Mouse (Mus musculus): ENCODE measurements around the gene Nek6. TPM values are rescaled to one million over a fixed set of nuclear protein-coding genes. Genes with fewer than 3 reads are reported as not detected.

Nek6 gene
- polyA plus RNA-seq, 1 experiment from 2014 or later, result 70.9 TPM

DNA sequence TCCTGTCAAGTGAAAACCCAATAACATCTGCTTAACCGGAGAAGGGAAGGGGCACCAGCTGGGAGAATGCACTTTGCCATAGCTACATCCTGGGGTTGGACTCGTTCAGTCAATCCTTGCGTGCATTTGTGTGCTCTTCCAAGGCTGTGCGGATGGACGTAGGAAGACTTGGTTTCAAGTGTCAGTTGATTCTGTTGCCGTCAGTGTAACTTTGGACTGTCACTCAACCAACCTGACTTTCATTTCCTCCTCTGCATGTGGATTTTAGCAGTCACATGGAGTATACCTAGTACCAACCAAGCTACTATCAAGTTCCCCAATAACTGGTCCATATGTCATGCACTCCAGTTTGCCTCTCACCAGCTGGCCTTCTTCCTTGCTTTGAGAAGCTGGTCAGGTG is 33.5 kb downstream of the Nek6 start:
- 54% methylated on average over 6 of the region's 6 CpGs for WGBS
- no peak for TF ChIP-seq CTCF (IDR thresholded peaks at IDR 0.05; ENCODE audit: low read depth)
- H3K4me1 ChIP-seq (replicated peaks; ENCODE audit: control insufficient read depth, insufficient read depth, low read length), result peaks cover 9% of the 10 kb centered on the region; the same call in 1 of the 2 replicates
- no peak overlapping the region for H3K4me3 ChIP-seq (ENCODE audit: low read depth, low read length)
- H3K4me2 ChIP-seq (replicated peaks; ENCODE audit: low read depth), result no peak overlapping the region
- H3K36me3 ChIP-seq (ENCODE audit: control insufficient read depth, insufficient read depth), result no peaks in the 10 kb centered on the region
- H3K27ac ChIP-seq (ENCODE audit: low read depth, low read length), result no peak overlapping the region
- H3K27me3 ChIP-seq (replicated peaks; ENCODE audit: control insufficient read depth, insufficient read depth, low read length), result no peaks in the 10 kb centered on the region
- ATAC-seq, result no peak
- no peaks in the 10 kb centered on the region for H3K9me3 ChIP-seq (ENCODE audit: control insufficient read depth)
- H3K9ac ChIP-seq (ENCODE audit: low read depth, low read length), result no peak overlapping the region

DNA sequence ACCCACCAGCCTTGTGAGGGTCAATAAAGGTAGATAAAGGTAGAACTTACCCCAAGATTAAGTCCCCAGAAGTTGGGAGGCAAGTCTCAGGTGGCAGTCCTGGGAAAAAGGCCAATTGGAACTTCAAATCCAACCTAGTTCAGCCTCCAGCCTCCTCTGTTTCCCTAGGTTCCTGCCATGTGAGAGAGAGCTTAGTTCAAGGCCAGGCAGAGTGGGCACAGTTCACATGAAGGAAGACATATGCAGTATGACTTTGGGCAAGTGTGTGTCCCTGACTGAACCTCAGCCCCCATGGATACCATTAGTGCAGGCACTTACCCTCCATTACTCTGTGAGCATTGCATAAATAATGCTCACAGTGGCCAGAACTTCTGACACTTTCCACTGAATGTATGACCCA is 34.3 kb downstream of the Nek6 start:
- no peak overlapping the region for H3K9ac ChIP-seq (ENCODE audit: low read depth, low read length)
- no peak overlapping the region for H3K27ac ChIP-seq (ENCODE audit: low read depth, low read length)
- ATAC-seq, result no peak
- TF ChIP-seq CTCF (IDR thresholded peaks at IDR 0.05; ENCODE audit: low read depth), result no peak
- H3K4me3 ChIP-seq (ENCODE audit: low read depth, low read length), result no peak overlapping the region
- H3K36me3 ChIP-seq (ENCODE audit: control insufficient read depth, insufficient read depth), result peaks cover 5% of the 10 kb centered on the region; the same call in 1 of the 2 replicates
- H3K4me2 ChIP-seq (replicated peaks; ENCODE audit: low read depth), result no peak overlapping the region
- no peaks in the 10 kb centered on the region for H3K27me3 ChIP-seq (replicated peaks; ENCODE audit: control insufficient read depth, insufficient read depth, low read length)
- H3K9me3 ChIP-seq (ENCODE audit: control insufficient read depth), result no peaks in the 10 kb centered on the region
- H3K4me1 ChIP-seq (replicated peaks; ENCODE audit: control insufficient read depth, insufficient read depth, low read length), result peaks cover 8% of the 10 kb centered on the region; the same call in 1 of the 2 replicates

DNA sequence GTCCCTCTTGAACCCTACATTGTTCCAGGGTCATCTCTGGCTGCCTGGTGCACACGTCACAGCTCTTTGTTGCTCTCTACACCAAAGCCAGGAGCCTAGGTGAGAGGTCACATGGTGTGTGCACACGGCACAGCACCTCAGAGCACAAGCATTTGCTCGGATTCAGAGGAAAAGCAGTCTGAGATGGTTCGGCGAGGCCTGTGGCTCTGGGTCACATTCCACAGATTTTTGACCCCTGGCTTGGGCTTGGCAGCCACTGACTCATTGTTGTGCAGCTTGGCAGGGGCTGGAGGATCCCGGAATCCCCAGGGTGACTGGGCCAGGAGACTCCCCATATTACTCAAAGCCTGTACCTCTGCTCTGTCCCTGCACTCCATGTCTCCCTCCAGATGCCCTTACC is 34.8 kb downstream of the Nek6 start:
- no peak for TF ChIP-seq CTCF (IDR thresholded peaks at IDR 0.05; ENCODE audit: low read depth)
- H3K4me2 ChIP-seq (replicated peaks; ENCODE audit: low read depth), result no peak overlapping the region
- ATAC-seq, result no peak
- peaks cover 8% of the 10 kb centered on the region; the same call in 1 of the 2 replicates for H3K4me1 ChIP-seq (replicated peaks; ENCODE audit: control insufficient read depth, insufficient read depth, low read length)
- no peak overlapping the region for H3K9ac ChIP-seq (ENCODE audit: low read depth, low read length)
- 26% methylated on average over 6 of the region's 6 CpGs for WGBS
- no peak overlapping the region; the same call in 1 of the 2 replicates for H3K27ac ChIP-seq (ENCODE audit: low read depth, low read length)
- no peaks in the 10 kb centered on the region for H3K9me3 ChIP-seq (ENCODE audit: control insufficient read depth)
- H3K36me3 ChIP-seq (ENCODE audit: control insufficient read depth, insufficient read depth), result peaks cover 10% of the 10 kb centered on the region; the same call in 1 of the 2 replicates
- H3K27me3 ChIP-seq (replicated peaks; ENCODE audit: control insufficient read depth, insufficient read depth, low read length), result no peaks in the 10 kb centered on the region
- H3K4me3 ChIP-seq (ENCODE audit: low read depth, low read length), result no peak overlapping the region

DNA sequence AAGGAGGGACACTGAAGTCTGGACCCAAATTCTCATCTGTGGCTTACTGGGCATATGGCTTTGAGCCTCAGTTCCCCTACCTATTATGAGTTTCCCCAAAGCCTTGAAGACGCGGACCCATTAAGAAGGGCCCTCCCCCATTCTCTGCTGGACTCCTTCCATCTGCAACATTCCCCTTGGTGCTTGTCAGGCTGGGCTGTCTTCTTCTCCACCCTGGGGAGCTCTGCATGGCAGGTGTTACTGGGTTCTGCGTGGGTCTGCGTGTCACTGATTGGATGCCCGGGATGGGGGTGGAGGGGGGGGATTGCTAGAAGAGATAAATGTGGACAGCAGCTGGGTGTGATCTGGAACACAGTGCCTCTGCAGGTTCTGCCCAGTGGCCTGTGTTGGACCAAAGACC is 35.3 kb downstream of the Nek6 start:
- no peak for TF ChIP-seq CTCF (IDR thresholded peaks at IDR 0.05; ENCODE audit: low read depth)
- no peak for ATAC-seq
- WGBS, result 76% methylated on average over 5 of the region's 5 CpGs
- H3K4me1 ChIP-seq (replicated peaks; ENCODE audit: control insufficient read depth, insufficient read depth, low read length), result peaks cover 8% of the 10 kb centered on the region; the same call in 1 of the 2 replicates
- H3K9ac ChIP-seq (ENCODE audit: low read depth, low read length), result no peak overlapping the region
- no peak overlapping the region for H3K27ac ChIP-seq (ENCODE audit: low read depth, low read length)
- H3K27me3 ChIP-seq (replicated peaks; ENCODE audit: control insufficient read depth, insufficient read depth, low read length), result no peaks in the 10 kb centered on the region
- peaks cover 14% of the 10 kb centered on the region for H3K36me3 ChIP-seq (ENCODE audit: control insufficient read depth, insufficient read depth)
- no peaks in the 10 kb centered on the region for H3K9me3 ChIP-seq (ENCODE audit: control insufficient read depth)
- no peak overlapping the region for H3K4me2 ChIP-seq (replicated peaks; ENCODE audit: low read depth)
- no peak overlapping the region for H3K4me3 ChIP-seq (ENCODE audit: low read depth, low read length)

DNA sequence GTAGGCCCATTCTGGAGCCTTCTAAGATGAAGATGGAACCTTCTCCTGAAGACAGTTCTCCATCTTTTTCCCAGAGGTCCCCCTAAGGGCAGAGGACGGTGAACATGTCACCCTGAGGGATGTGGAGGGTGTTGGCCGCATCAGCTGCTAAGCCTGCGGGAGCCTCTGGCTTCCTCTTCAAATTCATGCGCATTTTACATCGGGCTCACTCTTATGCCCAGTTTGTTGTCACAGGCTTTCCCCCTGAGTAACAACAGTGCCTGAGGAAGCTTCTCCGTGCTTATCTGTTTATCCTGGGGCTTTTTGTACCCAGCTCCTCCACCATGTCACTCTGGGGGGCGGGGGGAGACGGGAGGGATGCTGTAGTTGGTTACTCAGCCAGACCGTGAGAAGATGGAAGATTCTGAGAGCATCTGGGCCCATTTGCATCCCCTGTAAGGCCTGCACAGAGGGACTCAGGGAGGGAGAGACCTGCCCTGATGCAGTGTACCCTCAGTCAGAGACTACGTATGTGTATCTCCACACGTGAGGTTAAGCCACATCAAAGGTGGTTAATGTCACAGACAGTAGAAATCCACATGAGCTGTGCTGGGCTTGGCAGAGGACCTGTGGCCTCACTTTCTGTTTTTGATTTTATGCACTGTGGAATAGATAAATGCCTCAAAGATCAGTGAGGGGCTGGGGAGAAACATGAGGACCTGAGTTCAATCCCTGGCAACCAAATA is 36.5 kb downstream of the Nek6 start:
- H3K36me3 ChIP-seq (ENCODE audit: control insufficient read depth, insufficient read depth), result peaks cover 22% of the 10 kb centered on the region
- H3K4me2 ChIP-seq (replicated peaks; ENCODE audit: low read depth), result no peak overlapping the region
- 76% methylated on average over 11 of the region's 11 CpGs for WGBS
- H3K4me3 ChIP-seq (ENCODE audit: low read depth, low read length), result no peak overlapping the region
- no peaks in the 10 kb centered on the region for H3K9me3 ChIP-seq (ENCODE audit: control insufficient read depth)
- no peak for ATAC-seq
- H3K9ac ChIP-seq (ENCODE audit: low read depth, low read length), result no peak overlapping the region
- no peaks in the 10 kb centered on the region for H3K27me3 ChIP-seq (replicated peaks; ENCODE audit: control insufficient read depth, insufficient read depth, low read length)
- peaks cover 5% of the 10 kb centered on the region; the same call in 1 of the 2 replicates for H3K4me1 ChIP-seq (replicated peaks; ENCODE audit: control insufficient read depth, insufficient read depth, low read length)
- no peak for TF ChIP-seq CTCF (IDR thresholded peaks at IDR 0.05; ENCODE audit: low read depth)
- H3K27ac ChIP-seq (ENCODE audit: low read depth, low read length), result no peak overlapping the region

DNA sequence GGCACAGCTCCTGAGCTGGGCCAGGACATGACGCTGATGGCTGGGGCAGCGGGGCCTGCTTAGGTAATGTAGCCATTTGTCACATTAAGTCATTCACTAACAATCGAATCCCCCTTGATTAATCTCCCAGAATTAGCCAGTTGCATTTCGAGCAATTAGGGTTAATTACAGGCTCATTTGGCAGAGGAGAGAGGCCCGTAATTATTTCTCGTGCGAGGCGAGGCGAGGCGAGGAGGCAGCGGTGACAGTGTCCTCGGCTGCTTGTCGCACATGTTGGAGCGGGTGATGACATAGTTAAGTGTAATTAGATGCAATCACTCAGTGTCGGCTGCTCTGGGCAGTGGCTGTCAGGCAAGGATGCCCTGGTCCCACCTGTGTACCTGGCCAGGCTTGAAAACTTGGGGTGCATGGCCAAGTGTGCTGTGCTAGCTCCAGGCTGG is 40.6 kb downstream of the Nek6 start:
- Histone ChIP-seq H3K27me3 (replicated peaks; ENCODE audit: control insufficient read depth, insufficient read depth, low read length) (no peaks in the 10 kb centered on the region), H3K4me2 (replicated peaks; ENCODE audit: low read depth) (no peak overlapping the region), H3K27ac (ENCODE audit: low read depth, low read length) (no peak overlapping the region), H3K36me3 (ENCODE audit: control insufficient read depth, insufficient read depth) (peaks cover 22% of the 10 kb centered on the region), H3K4me1 (replicated peaks; ENCODE audit: control insufficient read depth, insufficient read depth, low read length) (no peaks in the 10 kb centered on the region), H3K4me3 (ENCODE audit: low read depth, low read length) (no peak overlapping the region), H3K9ac (ENCODE audit: low read depth, low read length) (no peak overlapping the region), H3K9me3 (ENCODE audit: control insufficient read depth) (no peaks in the 10 kb centered on the region)
- no peak for TF ChIP-seq CTCF (IDR thresholded peaks at IDR 0.05; ENCODE audit: low read depth)
- WGBS, result 88% methylated on average over 15 of the region's 15 CpGs
- no peak for ATAC-seq

Data from intestine, postnatal 0 days (tissue).